10 mouse cellular contexts compared by ENCODE assay signal in the genomic region with DNA sequence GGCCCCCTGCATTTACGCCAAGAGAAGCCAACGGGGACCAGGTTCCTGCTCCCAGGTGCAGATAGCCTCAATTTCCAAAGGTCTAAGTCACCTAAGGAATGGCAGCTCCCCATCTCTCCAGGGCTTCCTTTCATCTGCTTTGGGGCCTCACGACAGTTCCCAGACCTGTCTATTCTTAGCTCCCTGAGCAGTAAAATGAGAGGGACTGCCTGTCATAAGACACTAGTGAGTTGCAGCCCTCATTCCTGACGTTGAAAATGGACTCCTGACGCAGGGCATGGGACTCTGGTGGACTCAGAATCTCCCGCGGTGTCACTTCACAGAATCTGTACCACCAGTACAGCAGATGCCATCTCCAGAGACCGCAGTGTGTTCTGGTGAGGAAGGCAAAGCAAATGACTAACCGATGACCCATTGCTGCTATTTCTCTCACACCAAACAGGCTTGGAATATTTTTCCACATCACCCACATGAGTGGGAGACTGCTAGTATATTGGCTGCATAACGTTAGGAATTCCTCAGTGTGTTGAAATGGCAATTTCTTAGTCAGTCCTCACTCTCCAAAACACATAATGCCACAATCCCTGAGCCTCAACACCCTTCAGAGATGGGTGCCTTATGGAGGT.
A peak's percentile ranks its signal among the peaks of the same experiment; 100 is the strongest.
DNase-seq lines count a peak whose midpoint lies in the region; ATAC-seq and TF ChIP-seq lines count a peak whose summit lies in the region.
"Had no signal": no experiment of that assay in that cellular context is flagged by ENCODE, and none has a peak within 500 bp of the region (broad histone marks: within the 10 kb centered on the region; RNA-seq: fewer than 3 reads in every experiment).

No protein-coding gene starts in this region.

- no peaks in the 10 kb centered on the region for H3K9me3 ChIP-seq in lung, postnatal 0 days (ENCODE audit: low read length)
- H3K9me3 ChIP-seq in heart, embryonic 16.5 days (replicated peaks; ENCODE audit: control insufficient read depth, low read length), result no peaks in the 10 kb centered on the region
- H3K9me3 ChIP-seq: embryonic facial prominence, embryonic 13.5 days; G1E had no signal

- no peaks in the 10 kb centered on the region for H3K27me3 ChIP-seq in heart, adult 2 months (ENCODE audit: control insufficient read depth, insufficient read depth, low read length)
- no peaks in the 10 kb centered on the region for H3K27me3 ChIP-seq in lung, postnatal 0 days (replicated peaks; ENCODE audit: insufficient read depth, low read length)
- no peaks in the 10 kb centered on the region for H3K27me3 ChIP-seq in heart, embryonic 16.5 days (ENCODE audit: control insufficient read depth, insufficient read depth, low read length)
- H3K27me3 ChIP-seq: embryonic facial prominence, embryonic 13.5 days had no signal

- H3K4me3 ChIP-seq in heart, adult 2 months, result 0 out of 2 replicates have a peak overlapping the region, but pooled peaks have one; percentile 7
- H3K4me3 ChIP-seq in lung, postnatal 0 days (ENCODE audit: low read depth, low read length), result no peak overlapping the region
- H3K4me3 ChIP-seq in heart, embryonic 16.5 days (ENCODE audit: low read length), result no peak overlapping the region
- H3K4me3 ChIP-seq: embryonic facial prominence, embryonic 13.5 days had no signal

- no peak for ATAC-seq in lung, postnatal 0 days
- peak; percentile 68 for ATAC-seq in heart, embryonic 16.5 days (replicated peaks; ENCODE audit: extremely low read depth, insufficient read depth, low FRiP score)

- no peak overlapping the region for H3K4me2 ChIP-seq in lung, postnatal 0 days (replicated peaks; ENCODE audit: low read depth, low read length)
- peak overlapping the region; percentile 8 for H3K4me2 ChIP-seq in heart, embryonic 16.5 days (ENCODE audit: low read depth, low read length)
- H3K4me2 ChIP-seq: embryonic facial prominence, embryonic 13.5 days had no signal

- no peak overlapping the region for H3K9ac ChIP-seq in heart, adult 2 months (ENCODE audit: low read depth, low read length)
- no peak overlapping the region for H3K9ac ChIP-seq in lung, postnatal 0 days (replicated peaks; ENCODE audit: low read depth)
- no peak overlapping the region; the same call in 1 of the 2 replicates for H3K9ac ChIP-seq in heart, embryonic 16.5 days (ENCODE audit: low read length)
- H3K9ac ChIP-seq: embryonic facial prominence, embryonic 13.5 days had no signal

- no peak for TF ChIP-seq POLR2A in heart, adult 2 months (IDR thresholded peaks at IDR 0.05; ENCODE audit: insufficient read depth, low read depth, low read length)

- WGBS in heart, adult 2 months, result 50% methylated on average over 10 of the region's 10 CpGs
- 78% methylated on average over 10 of the region's 10 CpGs for WGBS in lung, postnatal 0 days
- 50% methylated on average over 10 of the region's 10 CpGs for WGBS in heart, embryonic 16.5 days

- peak overlapping the region; percentile 80 for H3K27ac ChIP-seq in heart, adult 2 months
- H3K27ac ChIP-seq in lung, postnatal 0 days (ENCODE audit: low read length), result peak overlapping the region; percentile 32
- H3K27ac ChIP-seq in heart, embryonic 16.5 days (ENCODE audit: low read length), result peak overlapping the region; percentile 80
- H3K27ac ChIP-seq: embryonic facial prominence, embryonic 13.5 days had no signal

- 0 out of 2 replicates have a peak, but pooled peaks have one; percentile 17 for TF ChIP-seq EP300 in heart, adult 2 months (IDR thresholded peaks at IDR 0.05; ENCODE audit: insufficient read depth, low read depth, low read length)
- no peak for TF ChIP-seq EP300 in lung, postnatal 0 days (IDR thresholded peaks at IDR 0.05)

- intact Hi-C loops in heart, adult 2 months (cut with DNase I), result loop anchor here (2.0 to 5.0 kb wide), 3 partner anchors 88 to 407 kb away; no protein-coding TSS in a partner anchor

- peak in 1 of 2 experiments; percentile 27 for DNase-seq in heart, adult 2 months
- no peak for DNase-seq in heart, adult 8-10 months (ENCODE audit: low spot score)
- no peak for DNase-seq in lung, postnatal 0 days (ENCODE audit: low spot score)
- no peak for DNase-seq in lung, adult 18-20 months
- DNase-seq in heart, adult 9 months (ENCODE audit: low spot score in 2 of 2), result peak; percentile 28 to 41
- no peak for DNase-seq in cerebellum, postnatal 4 days (ENCODE audit: low spot score in 2 of 2)
- DNase-seq: cerebellum, postnatal 14 days had no signal

- peaks cover 47% of the 10 kb centered on the region for H3K36me3 ChIP-seq in heart, adult 2 months (ENCODE audit: control insufficient read depth, insufficient read depth, low read length)
- peaks cover 6% of the 10 kb centered on the region; the same call in 1 of the 2 replicates for H3K36me3 ChIP-seq in lung, postnatal 0 days (ENCODE audit: insufficient read depth, low read length)
- H3K36me3 ChIP-seq in heart, embryonic 16.5 days (ENCODE audit: control insufficient read depth, insufficient read depth), result no peaks in the 10 kb centered on the region
- H3K36me3 ChIP-seq: G1E had no signal

- peaks cover 1% of the 10 kb centered on the region for H3K79me2 ChIP-seq in heart, adult 2 months (replicated peaks; ENCODE audit: control insufficient read depth, insufficient read depth, low read length)

- peaks cover 39% of the 10 kb centered on the region for H3K4me1 ChIP-seq in heart, adult 2 months (ENCODE audit: control insufficient read depth, insufficient read depth, low read length)
- peaks cover 9% of the 10 kb centered on the region; the same call in 1 of the 2 replicates for H3K4me1 ChIP-seq in lung, postnatal 0 days (ENCODE audit: insufficient read depth, low read depth, low read length)
- peaks cover 49% of the 10 kb centered on the region for H3K4me1 ChIP-seq in heart, embryonic 16.5 days (ENCODE audit: control insufficient read depth, insufficient read depth, low read length)

- TF ChIP-seq CTCF in heart, adult 2 months (IDR thresholded peaks at IDR 0.05), result no peak
- TF ChIP-seq CTCF in lung, postnatal 0 days (IDR thresholded peaks at IDR 0.05), result no peak

Comparison
In these comparisons a context has a peak if more than half of its experiments do, and no peak if none do; other contexts are left out.
1. DNase-seq: peak in heart, adult 9 months (2 of 2); none in heart, adult 8-10 months (single experiment), lung, postnatal 0 days (single experiment), lung, adult 18-20 months (0 of 2) and cerebellum, postnatal 4 days (0 of 2).
2. Peak in every context shown above with its lines, with median percentiles within 50 percentile points of each other: H3K27ac ChIP-seq.